Mouse (Mus musculus) midbrain, postnatal 0 days (tissue): ENCODE measurements around the gene Borcs6. TPM values are rescaled to one million over a fixed set of nuclear protein-coding genes. Genes with fewer than 3 reads are reported as not detected.
A peak's percentile ranks its signal among the peaks of the same experiment; 100 is the strongest.

Experiments used
- ATAC-seq: fragments of 200-750 bp; cut with Nextera tagmentation; 2 replicates; pipeline ENCODE4 v1.8.0; 2017; ENCODE audit warnings: moderate number of reproducible peaks, mild to moderate bottlenecking, moderate TSS enrichment, moderate library complexity; ENCODE audit not compliant: low FRiP score
- DNase-seq: peaks from one replicate; pipeline ENCODE4 v3.0.0-alpha.2; 2015; ENCODE audit warnings: low spot score
- H3K27ac ChIP-seq: fragments of 300-500 bp; sonication (generic); 2 replicates; pipeline ENCODE4 v1.5.1; 2014; ENCODE audit warnings: low read depth, mild to moderate bottlenecking, low read length, mixed read lengths
- H3K27me3 ChIP-seq: fragments of 300-500 bp; sonication (generic); 2 replicates; pipeline ENCODE4 v1.6.1; 2014; ENCODE audit warnings: low read length, control low read depth, mixed read lengths; ENCODE audit not compliant: insufficient read depth
- H3K36me3 ChIP-seq: fragments of 300-500 bp; sonication (generic); 2 replicates; pipeline ENCODE4 v1.6.1; 2014; ENCODE audit warnings: low read length, control low read depth, mixed read lengths; ENCODE audit not compliant: insufficient read depth
- H3K4me1 ChIP-seq: fragments of 300-500 bp; sonication (generic); 2 replicates; pipeline ENCODE4 v1.6.1; 2014; ENCODE audit warnings: mild to moderate bottlenecking, control low read depth, antibody characterized with exemption, low read length, mixed read lengths; ENCODE audit not compliant: insufficient read depth
- H3K4me2 ChIP-seq: fragments of 300-500 bp; sonication (generic); 2 replicates; pipeline ENCODE4 v1.6.1; 2014; ENCODE audit warnings: low read depth, mild to moderate bottlenecking, low read length, mixed read lengths; ENCODE audit not compliant: poor library complexity, severe bottlenecking
- H3K4me3 ChIP-seq: fragments of 300-500 bp; sonication (generic); 2 replicates; pipeline ENCODE4 v1.5.1; 2014; ENCODE audit warnings: low read depth, mild to moderate bottlenecking, low read length, moderate library complexity
- H3K9ac ChIP-seq: fragments of 300-500 bp; sonication (generic); replicated peaks from 2 replicates; pipeline ENCODE4 v1.6.1; 2014; ENCODE audit warnings: mild to moderate bottlenecking, low read length, moderate library complexity, mixed read lengths; ENCODE audit not compliant: poor library complexity, severe bottlenecking
- H3K9me3 ChIP-seq: fragments of 300-500 bp; sonication (generic); 2 replicates; pipeline ENCODE4 v1.6.1; 2016; ENCODE audit warnings: low read length, control low read depth
- CTCF ChIP-seq: IDR thresholded peaks from 2 replicates; pipeline ENCODE4 v1.5.1; 2016; ENCODE audit warnings: antibody characterized with exemption, mild to moderate bottlenecking
- WGBS: fragments of 180-500 bp; shearing (Covaris S2); extraction: QIAGEN DNeasy Blood & Tissue Kit; methylation state at CpG from one replicate; pipeline ENCODE4 v1.1.7; 2014; 5-methylcytosine and 5-hydroxymethylcytosine counted together
- polyA plus RNA-seq: library from polyadenylated mRNA; unstranded; fragments of >200 nt; fragmentation: Nextera tagmentation; extraction: Ambion mirVana; gene quantifications from 2 replicates; pipeline ENCODE4 v1.2.1, GENCODE M21; 2015
- total RNA-seq: library from RNA; depleted of rRNA; stranded (reverse); fragments of >200 nt; gene quantifications from 2 replicates; pipeline ENCODE4 v1.2.3, GENCODE M21; 2014

Gene Borcs6
- total and polyA plus RNA-seq, 2 experiments from 2014 or later: 21.3 to 33.3 TPM

GRCm38 (mm10) chr11:69052824-69053421 is 6.6 kb upstream of the Borcs6 start:
- Histone ChIP-seq H3K9ac (no peak overlapping the region), H3K36me3 (no peaks in the 10 kb centered on the region), H3K4me3 (no peak overlapping the region), H3K4me1 (no peaks in the 10 kb centered on the region), H3K9me3 (no peaks in the 10 kb centered on the region), H3K27me3 (no peaks in the 10 kb centered on the region), H3K27ac (no peak overlapping the region), H3K4me2 (no peak overlapping the region)
- ATAC-seq: no peak
- TF ChIP-seq CTCF: no peak
- WGBS: 92% methylated on average over 2 of the region's 2 CpGs
- DNase-seq: no peak

- 75% methylated on average over 3 of the region's 3 CpGs for WGBS
- Histone ChIP-seq H3K27ac (no peak overlapping the region), H3K4me1 (no peaks in the 10 kb centered on the region), H3K4me2 (no peak overlapping the region), H3K27me3 (no peaks in the 10 kb centered on the region), H3K9ac (no peak overlapping the region), H3K9me3 (no peaks in the 10 kb centered on the region), H3K36me3 (no peaks in the 10 kb centered on the region), H3K4me3 (no peak overlapping the region)
- TF ChIP-seq CTCF: no peak
- DNase-seq (no peak), ATAC-seq (no peak)
These were observed 5.7 kb upstream of the Borcs6 start for GRCm38 (mm10) chr11:69053848-69054247.

DNA sequence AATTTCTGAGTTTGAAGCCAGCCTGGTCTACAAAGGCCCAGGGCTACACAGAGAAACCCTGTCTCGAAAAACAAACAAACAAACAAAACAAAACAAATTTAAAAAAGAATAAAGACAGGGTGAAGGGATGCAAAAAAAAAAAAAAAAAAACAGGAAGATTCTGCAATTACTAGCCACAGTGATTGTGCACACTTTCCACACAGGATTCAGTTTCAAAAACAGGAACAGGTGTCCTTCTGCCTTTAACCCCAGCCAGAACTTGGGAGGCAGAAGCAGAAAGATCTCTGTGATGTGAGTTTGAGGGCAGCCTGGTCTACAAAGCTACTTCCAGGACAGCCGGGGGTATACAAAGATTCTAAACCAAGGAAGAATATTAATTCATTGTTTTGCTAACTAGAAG is 1.3 kb upstream of the Borcs6 start:
- Histone ChIP-seq H3K4me1 (peaks cover 10% of the 10 kb centered on the region), H3K4me2 (peak overlapping the region; percentile 74), H3K36me3 (no peaks in the 10 kb centered on the region), H3K27me3 (no peaks in the 10 kb centered on the region), H3K27ac (peak overlapping the region; percentile 92; the same call in 1 of the 2 replicates), H3K9me3 (no peaks in the 10 kb centered on the region), H3K9ac (peak overlapping the region; percentile 50), H3K4me3 (peak overlapping the region; percentile 90)
- WGBS: 70% methylated on average over 2 of the region's 2 CpGs
- no peak for TF ChIP-seq CTCF
- DNase-seq: no peak
- ATAC-seq: no peak

- no peak for TF ChIP-seq CTCF
- peak overlapping the region; percentile 50 for H3K9ac ChIP-seq
- H3K36me3 ChIP-seq: no peaks in the 10 kb centered on the region
- no peaks in the 10 kb centered on the region for H3K9me3 ChIP-seq
- WGBS: under 1% methylated on average over 19 of the region's 19 CpGs
- ATAC-seq: no peak
- peak overlapping the region; percentile 90 for H3K4me3 ChIP-seq
- H3K4me2 ChIP-seq: peak overlapping the region; percentile 74
- peak overlapping the region; percentile 92 for H3K27ac ChIP-seq
- peaks cover 10% of the 10 kb centered on the region for H3K4me1 ChIP-seq
- DNase-seq: no peak
- H3K27me3 ChIP-seq: no peaks in the 10 kb centered on the region
These were observed 674 bp upstream of the Borcs6 start for GRCm38 (mm10) chr11:69058729-69059356.

DNA sequence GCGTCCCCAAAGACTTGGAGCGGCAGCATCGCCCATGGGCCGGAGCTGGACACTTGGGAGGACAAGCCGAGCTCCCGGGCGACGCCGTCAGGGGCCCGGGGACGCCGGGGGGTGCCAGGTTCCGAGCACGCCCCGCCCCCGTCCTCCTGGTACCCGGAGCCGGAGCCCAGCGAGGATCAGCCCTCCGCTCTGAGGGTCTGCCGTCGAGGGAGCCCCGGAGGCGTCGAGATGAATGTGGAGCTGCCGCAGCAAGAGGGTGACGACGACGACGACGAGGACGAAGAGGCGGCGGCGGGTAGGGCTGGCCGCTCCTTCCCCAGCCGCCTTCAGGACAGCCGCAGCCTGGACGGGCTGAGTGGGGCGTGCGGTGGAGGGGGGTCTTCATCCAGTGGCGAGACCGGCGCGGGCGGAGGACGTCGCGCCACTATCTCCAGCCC is 476 bp downstream of the Borcs6 start:
- peak; percentile 38; the same call in 1 of the 2 replicates for ATAC-seq
- Histone ChIP-seq H3K4me2 (peak overlapping the region; percentile 86), H3K4me3 (peak overlapping the region; percentile 90), H3K9ac (peak overlapping the region; percentile 85), H3K27ac (peak overlapping the region; percentile 92), H3K9me3 (no peaks in the 10 kb centered on the region), H3K27me3 (no peaks in the 10 kb centered on the region), H3K4me1 (peaks cover 10% of the 10 kb centered on the region), H3K36me3 (no peaks in the 10 kb centered on the region)
- WGBS: under 1% methylated on average over 48 of the region's 49 CpGs
- TF ChIP-seq CTCF: no peak
- no peak for DNase-seq
